Mouse (Mus musculus) Patski (cell line): ENCODE data around the gene Scn3b. TPM values are rescaled to one million over a fixed set of nuclear protein-coding genes. Genes with fewer than 3 reads are reported as not detected.

Source experiments
- ATAC-seq: fragments of 100-300 bp; one replicate; pipeline ENCODE4 v1.8.0; 2021
- CTCF ChIA-PET: fragments of 350-600 bp; sonication (Branson Sonifier 250); formaldehyde crosslinking; loops from one replicate; lab custom pipeline; 2022; ENCODE audit warnings: inconsistent platforms; lab: Charles Lee
- POLR2A ChIA-PET: fragments of 350-600 bp; sonication (Branson Sonifier 250); formaldehyde crosslinking; loops from one replicate; lab custom pipeline; 2022; ENCODE audit warnings: antibody characterized with exemption, inconsistent platforms; lab: Charles Lee
- DNase-seq: peaks from one replicate; pipeline ENCODE4 v3.0.0-alpha.2; 2011; ENCODE audit warnings: low read depth, low spot score
- H3K27me3 ChIP-seq: fragments of 371-371 bp; one replicate; pipeline ENCODE4 v1.5.1; 2021
- CTCF ChIP-seq: fragments of 100-300 bp; IDR thresholded peaks from one replicate; pipeline ENCODE4 v1.5.1; 2021
- in situ Hi-C: fragments of 300-500 bp; cut with MboI; formaldehyde crosslinking; loops from 3 replicates; pipeline ENCODE4 v1.11.1; 2018; ENCODE audit warnings: low pct_unique_long_range_greater_than_20kb, mixed read lengths
- polyA plus RNA-seq: library from polyadenylated mRNA; unstranded; gene quantifications from one replicate; pipeline ENCODE4 v1.2.3, GENCODE M21; 2021

Scn3b gene
- polyA plus RNA-seq, 1 experiment from 2014 or later = 0.01 TPM

DNA sequence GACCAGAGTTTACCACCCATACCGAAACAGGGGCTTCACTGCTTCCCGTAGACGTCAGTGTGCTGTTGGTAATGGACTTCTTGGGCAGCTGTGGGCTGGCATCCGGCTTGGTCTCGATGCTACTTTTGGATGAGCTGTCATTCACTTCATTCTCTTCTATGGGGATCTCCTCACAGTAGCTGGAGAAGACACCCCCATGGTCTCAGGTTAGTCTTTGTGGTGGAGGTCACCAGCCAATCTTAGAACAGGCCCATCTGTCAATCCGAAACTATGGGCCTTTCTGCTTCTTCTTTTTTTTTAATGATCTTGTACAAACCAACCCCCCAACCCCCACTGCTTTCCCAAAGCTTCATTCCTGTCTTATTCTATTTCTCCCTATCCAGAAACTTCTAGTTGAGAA lies 40.9 kb downstream of the Scn3b start:
- CTCF ChIA-PET = interaction anchor here (1.7 kb wide), 1 partner anchor 18 kb away, joined by 4 read pairs; no protein-coding TSS in a partner anchor
- in situ Hi-C loops = no loop called here
- no peak for TF ChIP-seq CTCF
- no peaks in the 10 kb centered on the region for H3K27me3 ChIP-seq
- DNase-seq = no peak
- ATAC-seq = no peak
- POLR2A ChIA-PET = no interaction called here

DNA sequence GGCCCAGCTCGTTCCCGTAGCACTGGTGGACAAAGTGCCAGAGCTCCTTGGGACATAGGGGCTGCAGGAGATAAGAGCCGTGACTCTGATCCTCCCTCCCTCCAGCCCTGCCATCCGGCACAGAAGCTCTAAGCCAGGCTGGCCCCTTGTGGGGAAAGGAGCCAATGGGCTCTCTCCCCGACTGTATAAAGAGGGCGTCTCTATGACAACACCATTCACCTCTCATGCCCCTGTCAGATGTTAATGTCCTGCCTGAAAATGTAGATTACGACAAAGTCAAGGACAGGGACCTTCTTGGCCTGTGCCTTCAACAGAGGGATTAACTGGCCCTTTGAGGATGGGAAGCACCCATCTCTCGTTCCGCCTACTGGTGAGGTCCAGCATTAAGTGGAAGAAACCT lies 42.8 kb downstream of the Scn3b start:
- in situ Hi-C loops = no loop called here
- ATAC-seq (no peak), DNase-seq (no peak)
- ChIA-PET CTCF (no interaction called here), POLR2A (interaction anchor here (0.7 kb wide), 1 partner anchor 11 kb away, joined by 4 read pairs; no protein-coding TSS in a partner anchor)
- no peaks in the 10 kb centered on the region for H3K27me3 ChIP-seq
- no peak for TF ChIP-seq CTCF

- CTCF ChIA-PET = interaction anchor here (1.4 kb wide), 1 partner anchor 13 kb away, joined by 6 read pairs; no protein-coding TSS in a partner anchor
- POLR2A ChIA-PET = no interaction called here
- H3K27me3 ChIP-seq = no peaks in the 10 kb centered on the region
- in situ Hi-C loops = no loop called here
- TF ChIP-seq CTCF = no peak
- DNase-seq (no peak), ATAC-seq (no peak)
These were observed 48.0 kb downstream of the Scn3b start for GRCm38 (mm10) chr9:40316865-40317660.

DNA sequence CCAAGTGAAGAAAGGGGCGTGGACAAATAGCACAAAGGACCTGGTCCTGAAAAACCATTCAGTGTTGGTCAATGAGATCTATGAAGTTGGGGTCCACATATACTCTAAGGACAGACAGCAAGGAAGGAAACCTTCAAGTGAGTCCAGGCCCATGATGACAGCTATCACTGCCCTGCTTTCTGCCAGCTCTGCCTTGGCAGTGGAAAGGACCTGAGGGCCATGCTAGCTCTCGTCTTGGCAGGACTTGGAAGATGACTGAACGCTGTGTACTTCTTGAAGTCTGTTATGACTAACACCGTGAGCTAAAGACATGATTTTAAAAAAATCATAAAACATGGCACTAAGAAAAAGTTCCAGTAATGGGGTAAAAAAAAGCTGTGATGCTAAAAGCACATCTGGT lies 48.7 kb downstream of the Scn3b start:
- DNase-seq (no peak), ATAC-seq (no peak)
- TF ChIP-seq CTCF = no peak
- H3K27me3 ChIP-seq = no peaks in the 10 kb centered on the region
- ChIA-PET CTCF (interaction anchor here (1.4 kb wide), 1 partner anchor 13 kb away, joined by 6 read pairs; no protein-coding TSS in a partner anchor), POLR2A (no interaction called here)
- in situ Hi-C loops = no loop called here

GRCm38 (mm10) chr9:40318771-40319170 lies 49.8 kb downstream of the Scn3b start:
- CTCF ChIA-PET = interaction anchor here (1.2 to 1.4 kb wide), 2 partner anchors 10 to 91 kb away, joined by 3 to 4 read pairs; no protein-coding TSS in a partner anchor
- no peak for DNase-seq
- ATAC-seq = no peak

DNA sequence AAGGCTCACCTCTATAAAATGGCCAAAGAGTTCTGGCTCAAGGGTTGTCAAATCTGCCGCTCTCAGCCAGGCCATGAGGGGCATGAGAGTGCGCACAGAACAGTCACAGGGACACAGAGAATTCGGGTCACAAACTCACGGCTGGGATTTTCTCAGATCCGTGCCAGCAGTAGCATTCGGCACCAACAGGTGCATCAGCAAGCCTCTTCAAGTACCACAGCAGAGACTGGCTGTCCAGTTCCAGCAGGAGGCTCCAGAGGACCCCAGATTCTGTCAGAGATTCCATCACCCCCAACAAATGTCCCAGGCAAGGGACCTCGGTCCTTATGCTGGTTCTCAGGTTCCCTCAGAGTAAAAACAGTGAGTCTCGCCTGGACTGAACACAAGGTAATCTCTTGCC lies 51.4 kb downstream of the Scn3b start:
- ATAC-seq (no peak), DNase-seq (no peak)
- in situ Hi-C loops = no loop called here
- ChIA-PET CTCF (no interaction called here), POLR2A (no interaction called here)
- no peaks in the 10 kb centered on the region for H3K27me3 ChIP-seq
- TF ChIP-seq CTCF = no peak

More at GRCm38 (mm10) chr9:40318771-40319170, 49.8 kb downstream of the Scn3b start:
- POLR2A ChIA-PET = no interaction called here
- no peaks in the 10 kb centered on the region for H3K27me3 ChIP-seq
- in situ Hi-C loops = no loop called here
- TF ChIP-seq CTCF = no peak

GRCm38 (mm10) chr9:40320879-40321667 lies 52.1 kb downstream of the Scn3b start:
- ATAC-seq = peak; percentile 78
- TF ChIP-seq CTCF = no peak
- in situ Hi-C loops = no loop called here
- ChIA-PET POLR2A (no interaction called here), CTCF (interaction anchor here (0.7 to 1.3 kb wide), 2 partner anchors 10 to 17 kb away, joined by 3 to 6 read pairs; no protein-coding TSS in a partner anchor)
- peak; percentile 19 for DNase-seq
- no peaks in the 10 kb centered on the region for H3K27me3 ChIP-seq

- POLR2A ChIA-PET = no interaction called here
- TF ChIP-seq CTCF = no peak
- no peaks in the 10 kb centered on the region for H3K27me3 ChIP-seq
- in situ Hi-C loops = no loop called here
- DNase-seq (no peak), ATAC-seq (no peak)
- CTCF ChIA-PET = interaction anchor here (0.7 to 1.3 kb wide), 2 partner anchors 9 to 17 kb away, joined by 3 to 6 read pairs; no protein-coding TSS in a partner anchor
These were observed 52.6 kb downstream of the Scn3b start for GRCm38 (mm10) chr9:40321668-40322003.

- ChIA-PET POLR2A (interaction anchor here (0.7 kb wide), 1 partner anchor 8 kb away, joined by 3 read pairs; no protein-coding TSS in a partner anchor), CTCF (interaction anchor here (1.3 kb wide), 1 partner anchor 9 kb away, joined by 6 read pairs; no protein-coding TSS in a partner anchor)
- ATAC-seq (no peak), DNase-seq (no peak)
- no peak for TF ChIP-seq CTCF
- H3K27me3 ChIP-seq = no peaks in the 10 kb centered on the region
- in situ Hi-C loops = no loop called here
These were observed 53.4 kb downstream of the Scn3b start for GRCm38 (mm10) chr9:40322372-40322771.

GRCm38 (mm10) chr9:40323171-40323570 lies 54.2 kb downstream of the Scn3b start:
- ChIA-PET CTCF (no interaction called here), POLR2A (no interaction called here)
- DNase-seq (no peak), ATAC-seq (no peak)
- no peak for TF ChIP-seq CTCF
- no peaks in the 10 kb centered on the region for H3K27me3 ChIP-seq
- in situ Hi-C loops = no loop called here
